Mouse (Mus musculus): ENCODE results near the gene Wdr54. TPM values are rescaled to one million over a fixed set of nuclear protein-coding genes. Genes with fewer than 3 reads are reported as not detected.

The Wdr54 gene
- 10 to 100 TPM; 28.0 to 29.4 TPM for total RNA-seq (2021)

GRCm38 (mm10) chr6:83156259-83156684, at the start of gene Wdr54, which contains the start of gene 1700003E16Rik:
Gene Wdr54 (minus strand): TSS chr6:83156397.
Gene 1700003E16Rik (plus strand): TSS chr6:83156404.
- DNase-seq (ENCODE audit: extremely low spot score in 1 of 2, low spot score in 2 of 2) = peak; percentile 81 to 90
- intact Hi-C loops (cut with DNase I) = no loop called here

GRCm38 (mm10) chr6:83205851-83206250, 49.7 kb upstream of the Wdr54 start:
- DNase-seq (ENCODE audit: extremely low spot score in 1 of 2, low spot score in 2 of 2) = no peak
- intact Hi-C loops (cut with DNase I) = no loop called here

GRCm38 (mm10) chr6:83203320-83203719, 47.1 kb upstream of the Wdr54 start:
- no peak for DNase-seq (ENCODE audit: extremely low spot score in 1 of 2, low spot score in 2 of 2)
- intact Hi-C loops (cut with DNase I) = no loop called here

- peak; percentile 61 to 82 for DNase-seq (ENCODE audit: extremely low spot score in 1 of 2, low spot score in 2 of 2)
- intact Hi-C loops (cut with DNase I) = no loop called here
Measured at GRCm38 (mm10) chr6:83197345-83198004, 41.3 kb upstream of the Wdr54 start.

DNA sequence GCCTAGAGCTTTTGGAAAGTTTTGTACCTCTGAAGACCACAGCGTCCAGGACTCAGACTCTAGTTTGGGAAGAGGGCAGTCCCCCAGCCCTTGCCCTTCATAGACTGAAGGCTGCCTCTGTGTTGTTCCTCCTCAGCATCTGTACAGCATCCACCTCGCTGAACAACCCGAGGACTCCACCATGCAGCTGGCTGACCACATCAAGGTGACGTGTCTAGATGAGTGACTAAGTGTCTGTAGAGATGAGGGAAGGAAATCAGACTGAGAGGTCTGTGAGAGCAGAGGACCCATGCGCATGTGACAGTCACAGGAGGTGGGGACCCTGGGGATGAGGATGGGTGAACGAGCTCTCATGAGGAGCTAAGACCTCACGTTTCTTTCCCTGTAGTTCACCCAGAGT, 37.4 kb upstream of the Wdr54 start:
- intact Hi-C loops (cut with DNase I) = no loop called here
- no peak for DNase-seq (ENCODE audit: extremely low spot score in 1 of 2, low spot score in 2 of 2)

DNA sequence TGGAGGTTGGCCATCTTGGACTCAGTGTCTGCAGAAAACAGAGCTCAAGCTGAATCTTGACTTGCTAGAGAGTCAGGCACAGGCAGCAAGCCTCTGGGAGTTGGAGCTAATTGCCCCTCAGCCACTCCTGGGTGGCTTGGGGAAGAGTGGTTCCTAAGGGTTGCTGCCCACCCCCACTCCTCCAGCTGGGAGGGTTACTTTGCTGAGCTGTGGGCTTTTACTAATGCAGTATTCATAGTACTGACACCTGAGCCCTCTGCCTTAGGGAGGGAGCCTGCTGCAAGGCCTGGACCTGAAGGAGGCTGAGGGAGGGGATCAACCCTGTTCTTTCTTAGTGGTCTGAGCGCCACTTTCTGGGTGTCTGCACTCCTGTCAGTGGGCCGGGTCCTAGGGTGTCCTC, 30.7 kb upstream of the Wdr54 start:
- DNase-seq (ENCODE audit: extremely low spot score in 1 of 2, low spot score in 2 of 2) = no peak
- intact Hi-C loops (cut with DNase I) = no loop called here

DNA sequence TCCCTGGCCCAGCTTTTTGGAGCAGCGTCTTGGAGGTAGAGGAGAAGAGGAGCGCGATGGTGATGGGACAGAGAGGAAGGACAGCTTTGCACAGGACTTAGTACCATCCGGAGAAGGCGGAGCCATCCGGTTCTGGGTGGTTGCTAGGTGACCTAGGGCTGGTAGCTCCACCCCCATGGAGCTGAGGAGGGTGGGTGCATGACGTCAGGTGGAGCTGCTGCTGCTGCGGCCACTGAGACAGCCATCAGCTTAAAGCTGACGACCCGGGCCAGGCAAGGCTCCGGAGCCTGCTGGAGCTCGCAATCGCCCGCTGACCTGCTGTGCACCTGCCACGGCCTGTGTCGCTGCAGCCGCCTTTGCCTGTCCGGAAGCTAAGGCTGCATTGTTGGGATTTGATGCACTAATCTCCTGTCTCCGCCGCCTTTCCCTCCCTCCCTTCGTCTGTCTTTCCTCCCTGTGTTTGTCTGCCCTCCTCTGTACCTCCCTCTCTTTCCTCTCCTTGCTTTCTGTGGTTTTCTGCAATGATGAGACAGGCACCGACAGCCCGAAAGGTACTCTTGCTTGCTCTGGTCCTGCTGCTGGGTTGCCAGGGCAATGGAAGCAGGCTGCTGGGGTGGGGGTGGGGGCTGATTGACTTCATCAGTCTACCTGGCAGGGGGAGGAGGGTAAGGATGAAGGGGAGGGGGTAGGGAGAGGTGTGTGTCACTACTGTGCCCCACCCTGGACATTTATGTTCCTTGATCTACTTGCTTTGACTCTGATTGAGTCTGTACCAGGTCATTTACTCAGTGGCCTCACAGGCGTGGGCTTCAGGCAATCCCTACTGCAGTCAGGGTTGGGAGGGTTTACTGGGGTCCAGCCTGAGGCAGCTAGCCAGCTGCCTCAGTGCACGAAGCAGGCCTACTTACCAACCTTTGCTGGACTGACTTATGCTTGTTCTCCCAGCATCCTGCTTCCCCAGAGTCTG, 30.0 kb upstream of the Wdr54 start:
- DNase-seq (ENCODE audit: extremely low spot score in 1 of 2, low spot score in 2 of 2) = peak; percentile 86 to 90
- intact Hi-C loops (cut with DNase I) = no loop called here

DNA sequence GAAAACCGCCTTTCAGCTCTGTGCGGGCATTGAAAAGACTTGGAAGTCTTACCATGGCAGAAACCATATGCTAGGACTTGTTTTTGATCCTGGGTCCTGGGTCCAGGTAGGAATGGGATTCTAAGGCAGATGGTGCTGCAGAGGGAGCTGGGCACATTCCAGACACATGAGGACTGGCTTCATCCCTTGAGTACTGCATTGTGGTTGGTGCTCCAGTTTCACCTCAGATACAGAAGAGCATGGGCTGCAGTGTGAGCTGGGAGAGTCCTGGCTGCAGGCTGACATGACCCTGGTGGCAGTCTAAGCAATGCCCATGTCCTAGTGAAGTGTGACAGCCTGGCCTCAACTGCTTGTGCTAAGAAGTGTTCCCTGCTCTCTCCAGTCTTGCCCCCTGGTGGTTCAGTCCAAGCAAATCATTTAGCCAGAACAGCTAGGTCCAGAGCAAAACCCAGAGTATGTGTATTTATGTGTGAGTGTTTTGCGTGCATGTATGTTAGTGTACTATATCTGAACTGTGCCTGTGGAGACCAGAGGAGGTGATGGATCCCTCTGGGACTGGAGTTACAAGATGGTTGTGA, 28.8 kb upstream of the Wdr54 start:
- no peak for DNase-seq (ENCODE audit: extremely low spot score in 1 of 2, low spot score in 2 of 2)
- intact Hi-C loops (cut with DNase I) = no loop called here

GRCm38 (mm10) chr6:83180605-83181004, 24.4 kb upstream of the Wdr54 start:
- intact Hi-C loops (cut with DNase I) = no loop called here
- no peak for DNase-seq (ENCODE audit: extremely low spot score in 1 of 2, low spot score in 2 of 2)

GRCm38 (mm10) chr6:83179390-83180117, 23.4 kb upstream of the Wdr54 start:
- intact Hi-C loops (cut with DNase I) = no loop called here

GRCm38 (mm10) chr6:83175996-83176395, 19.8 kb upstream of the Wdr54 start:
- DNase-seq (ENCODE audit: extremely low spot score in 1 of 2, low spot score in 2 of 2) = no peak
- intact Hi-C loops (cut with DNase I) = no loop called here

More at GRCm38 (mm10) chr6:83179390-83180117, 23.4 kb upstream of the Wdr54 start:
- peak in 1 of 2 experiments; percentile 48 for DNase-seq (ENCODE audit: extremely low spot score in 1 of 2, low spot score in 2 of 2)

GRCm38 (mm10) chr6:83172240-83172920, 16.2 kb upstream of the Wdr54 start:
- no peak for DNase-seq (ENCODE audit: extremely low spot score in 1 of 2, low spot score in 2 of 2)
- intact Hi-C loops (cut with DNase I) = no loop called here

GRCm38 (mm10) chr6:83171063-83171462, 14.9 kb upstream of the Wdr54 start:
- intact Hi-C loops (cut with DNase I) = no loop called here
- DNase-seq (ENCODE audit: extremely low spot score in 1 of 2, low spot score in 2 of 2) = no peak

DNA sequence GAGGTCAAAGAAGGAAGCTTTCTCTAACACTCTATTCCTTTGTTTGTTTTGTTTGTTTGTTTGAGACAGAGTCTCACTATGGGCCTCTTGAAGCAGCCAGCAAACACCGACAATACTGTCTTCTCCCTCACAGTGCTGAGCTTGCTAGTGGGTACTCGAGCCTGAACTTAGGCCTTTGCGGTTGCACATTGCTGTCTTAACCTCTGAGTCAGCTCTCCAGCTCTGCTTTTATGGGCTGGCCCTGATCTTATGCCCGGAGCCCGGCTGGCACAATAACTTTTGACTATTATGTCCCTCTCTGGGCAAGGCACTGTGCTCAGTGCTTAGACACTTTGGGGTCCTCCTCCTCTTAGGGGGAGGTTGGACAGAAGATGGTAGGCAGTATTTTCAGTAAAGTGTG, 13.7 kb upstream of the Wdr54 start:
- no peak for DNase-seq (ENCODE audit: extremely low spot score in 1 of 2, low spot score in 2 of 2)
- intact Hi-C loops (cut with DNase I) = no loop called here

DNA sequence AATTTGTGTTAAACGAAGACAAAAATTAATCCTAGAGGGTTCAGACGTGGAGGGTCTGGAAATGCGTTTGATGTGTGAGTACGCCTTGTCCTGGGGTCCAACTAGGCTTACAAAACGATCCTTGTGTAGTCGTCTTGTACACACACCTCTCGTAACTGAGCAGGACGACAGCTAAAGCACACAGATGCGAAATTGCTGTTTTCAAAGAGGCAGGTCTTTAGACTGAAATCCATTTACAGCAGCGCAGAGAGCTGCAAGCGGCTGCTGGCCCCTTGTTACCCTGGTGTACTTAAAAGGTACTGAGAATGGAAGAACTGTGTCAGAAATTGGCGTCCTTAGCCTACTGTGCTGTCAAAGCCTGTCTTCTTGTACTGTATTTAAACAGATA, 10.0 kb upstream of the Wdr54 start:
- DNase-seq (ENCODE audit: extremely low spot score in 1 of 2, low spot score in 2 of 2) = no peak

GRCm38 (mm10) chr6:83165607-83166242, 9.5 kb upstream of the Wdr54 start, which contains the start of gene Dctn1:
Gene Dctn1 (plus strand): TSS chr6:83165920.
- DNase-seq (ENCODE audit: extremely low spot score in 1 of 2, low spot score in 2 of 2) = peak; percentile 88 to 96
- intact Hi-C loops (cut with DNase I) = no loop called here

More for the DNA sequence above, 10.0 kb upstream of the Wdr54 start:
- intact Hi-C loops (cut with DNase I) = no loop called here

DNA sequence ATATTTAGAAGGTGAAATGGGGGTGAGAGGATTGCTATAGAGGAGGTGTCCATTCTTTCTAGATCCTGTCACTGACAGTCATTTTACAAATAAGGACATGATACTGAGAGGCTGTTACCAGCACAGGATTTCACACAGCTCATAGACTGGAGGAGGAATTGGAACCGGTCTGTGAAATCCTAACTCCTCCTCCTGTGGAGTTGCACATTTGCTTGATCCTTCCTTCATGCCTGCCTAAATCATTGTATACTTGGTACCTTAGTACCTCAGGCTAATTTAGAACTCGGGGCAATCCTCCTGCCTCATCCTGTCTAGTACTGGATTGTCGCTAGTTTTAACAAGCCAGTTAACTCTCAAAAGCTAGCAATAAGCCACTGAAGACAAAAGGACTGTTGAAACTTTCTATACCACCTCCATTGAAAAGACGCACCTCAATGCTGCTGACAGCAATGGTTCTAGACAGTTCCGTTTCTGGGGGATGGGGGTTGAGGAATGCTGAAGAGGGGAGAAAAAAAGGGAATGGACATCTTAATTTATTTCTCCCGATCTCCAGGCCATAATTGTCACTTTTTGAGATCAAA, 8.9 kb upstream of the Wdr54 start:
- no peak for DNase-seq (ENCODE audit: extremely low spot score in 1 of 2, low spot score in 2 of 2)
- intact Hi-C loops (cut with DNase I) = no loop called here
